Mouse (Mus musculus): ENCODE measurements around the gene Nlgn2. TPM values are rescaled to one million over a fixed set of nuclear protein-coding genes. Genes with fewer than 3 reads are reported as not detected.

The Nlgn2 gene
- polyA plus RNA-seq, 1 experiment from 2014 or later: 5.2 TPM

DNA sequence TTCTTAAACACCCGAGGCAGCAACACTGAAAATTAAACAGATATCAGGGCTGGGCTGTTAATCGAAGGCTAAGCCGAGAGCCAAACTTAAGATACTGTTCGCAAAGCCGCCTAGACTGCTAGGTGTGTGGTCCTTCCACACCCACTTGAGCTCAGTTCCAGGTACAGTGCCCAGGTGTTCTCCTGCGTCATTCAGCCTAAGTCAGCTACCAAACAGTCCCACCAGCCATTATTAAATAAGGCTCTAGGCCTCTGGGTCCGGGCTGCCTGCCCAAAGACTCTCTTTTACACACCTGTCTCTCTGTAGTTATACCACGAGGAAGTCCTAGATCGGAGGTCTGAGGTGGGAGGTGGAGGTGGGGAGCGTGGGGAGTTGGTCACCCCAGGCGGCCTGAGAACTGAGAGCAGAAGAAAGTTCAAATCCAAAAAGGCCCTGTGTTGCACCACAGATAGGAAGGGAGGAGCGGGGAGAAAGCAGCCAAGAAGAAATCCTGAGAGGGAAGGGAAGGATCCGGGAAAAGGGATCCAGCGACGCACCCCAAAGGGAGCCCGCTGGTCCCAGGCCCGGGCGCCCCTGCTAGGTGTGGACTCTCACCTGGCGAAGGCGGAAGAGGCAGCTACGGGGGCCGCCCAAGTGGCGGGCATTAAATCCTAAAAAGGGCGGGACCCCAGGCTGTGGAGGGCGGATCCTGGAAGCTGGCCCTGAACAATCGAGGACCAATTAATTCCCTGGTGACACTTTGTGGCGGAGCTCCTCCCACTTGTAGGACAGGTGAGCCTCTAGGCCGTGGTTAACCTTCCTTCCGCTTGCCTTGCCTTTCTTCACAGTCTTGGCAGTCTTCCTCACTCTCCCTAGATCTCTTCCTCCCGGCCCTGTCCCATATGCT lies 20.8 kb upstream of the Nlgn2 start, which contains the start of gene Tnk1:
Tnk1 (minus strand) TSS at position 618 of the 886 bp plus-strand sequence.
- Histone ChIP-seq H3K36me3 (no peaks in the 10 kb centered on the region), H3K9ac (peak within 1 kb of the TSS; percentile 47), H3K4me2 (replicated peaks) (peak within 1 kb of the TSS; percentile 44), H3K27ac (peak within 1 kb of the TSS; percentile 79), H3K4me1 (replicated peaks) (no peaks in the 10 kb centered on the region), H3K27me3 (replicated peaks) (peaks cover 10% of the 10 kb centered on the region), H3K9me3 (no peaks in the 10 kb centered on the region), H3K4me3 (replicated peaks) (peak within 1 kb of the TSS; percentile 40)
- 14% methylated on average over 30 of the region's 30 CpGs for WGBS
- peak; percentile 90 for ATAC-seq

- Histone ChIP-seq H3K4me2 (replicated peaks) (0 out of 2 replicates have a peak overlapping the region, but pooled peaks have one; percentile 20), H3K27me3 (replicated peaks) (peaks cover 10% of the 10 kb centered on the region), H3K36me3 (peaks cover 22% of the 10 kb centered on the region), H3K9me3 (no peaks in the 10 kb centered on the region), H3K4me3 (replicated peaks) (no peak overlapping the region), H3K27ac (no peak overlapping the region), H3K4me1 (replicated peaks) (no peaks in the 10 kb centered on the region), H3K9ac (no peak overlapping the region)
- WGBS: 36% methylated on average over 16 of the region's 16 CpGs
- ATAC-seq: no peak
Observed at GRCm38 (mm10) chr11:69855347-69855746, 17.8 kb upstream of the Nlgn2 start.

GRCm38 (mm10) chr11:69854680-69855079 lies 17.1 kb upstream of the Nlgn2 start:
- Histone ChIP-seq H3K4me3 (replicated peaks) (no peak overlapping the region), H3K36me3 (peaks cover 28% of the 10 kb centered on the region), H3K27ac (no peak overlapping the region), H3K4me2 (replicated peaks) (no peak overlapping the region), H3K4me1 (replicated peaks) (no peaks in the 10 kb centered on the region), H3K27me3 (replicated peaks) (peaks cover 10% of the 10 kb centered on the region), H3K9ac (no peak overlapping the region), H3K9me3 (no peaks in the 10 kb centered on the region)
- ATAC-seq: no peak
- WGBS: 82% methylated on average over 10 of the region's 10 CpGs

GRCm38 (mm10) chr11:69853994-69854393 lies 16.4 kb upstream of the Nlgn2 start:
- H3K4me2 ChIP-seq (replicated peaks): no peak overlapping the region
- H3K4me3 ChIP-seq (replicated peaks): no peak overlapping the region
- peaks cover 33% of the 10 kb centered on the region for H3K36me3 ChIP-seq
- ATAC-seq: peak; percentile 67
- peaks cover 10% of the 10 kb centered on the region for H3K27me3 ChIP-seq (replicated peaks)
- H3K27ac ChIP-seq: no peak overlapping the region
- H3K4me1 ChIP-seq (replicated peaks): no peaks in the 10 kb centered on the region
- no peaks in the 10 kb centered on the region for H3K9me3 ChIP-seq
- 55% methylated on average over 7 of the region's 7 CpGs for WGBS
- H3K9ac ChIP-seq: no peak overlapping the region

- no peak for ATAC-seq
- Histone ChIP-seq H3K4me1 (replicated peaks) (peaks cover 15% of the 10 kb centered on the region), H3K27me3 (replicated peaks) (no peaks in the 10 kb centered on the region), H3K36me3 (peaks cover 33% of the 10 kb centered on the region), H3K9ac (no peak overlapping the region), H3K9me3 (no peaks in the 10 kb centered on the region), H3K27ac (no peak overlapping the region), H3K4me3 (replicated peaks) (no peak overlapping the region), H3K4me2 (replicated peaks) (no peak overlapping the region)
- WGBS: 72% methylated on average over 8 of the region's 8 CpGs
Observed at GRCm38 (mm10) chr11:69850754-69851153, 13.2 kb upstream of the Nlgn2 start.

- 88% methylated on average over 15 of the region's 15 CpGs for WGBS
- Histone ChIP-seq H3K9ac (no peak overlapping the region), H3K36me3 (peaks cover 33% of the 10 kb centered on the region)
Observed at GRCm38 (mm10) chr11:69849884-69850283, 12.3 kb upstream of the Nlgn2 start.

DNA sequence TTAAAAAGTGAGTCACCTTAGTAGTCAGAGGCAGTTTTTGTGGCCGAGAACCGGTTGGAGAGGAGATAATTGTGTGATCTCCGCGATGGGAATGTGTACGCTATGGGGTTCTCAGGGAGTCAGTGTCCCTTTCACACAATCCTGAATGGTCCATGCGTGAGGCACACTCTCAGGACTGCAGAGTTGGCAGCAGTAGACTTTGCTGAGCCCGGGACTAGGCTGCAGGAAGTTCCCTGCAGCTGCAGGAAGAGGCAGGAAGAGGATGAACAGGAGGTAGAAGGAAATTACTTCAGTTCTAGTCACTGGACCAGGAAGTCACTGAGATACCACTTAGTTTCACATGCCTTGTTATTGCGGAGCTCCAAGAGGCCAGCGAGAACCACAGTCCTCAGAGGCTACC lies 11.5 kb upstream of the Nlgn2 start:
- Histone ChIP-seq H3K36me3 (peaks cover 33% of the 10 kb centered on the region), H3K27me3 (replicated peaks) (no peaks in the 10 kb centered on the region), H3K4me2 (replicated peaks) (no peak overlapping the region), H3K27ac (no peak overlapping the region), H3K4me1 (replicated peaks) (peaks cover 18% of the 10 kb centered on the region), H3K9me3 (no peaks in the 10 kb centered on the region), H3K4me3 (replicated peaks) (no peak overlapping the region), H3K9ac (no peak overlapping the region)
- 84% methylated on average over 9 of the region's 9 CpGs for WGBS
- no peak for ATAC-seq

More at GRCm38 (mm10) chr11:69849884-69850283, 12.3 kb upstream of the Nlgn2 start:
- no peak for ATAC-seq
- Histone ChIP-seq H3K27me3 (replicated peaks) (no peaks in the 10 kb centered on the region), H3K4me2 (replicated peaks) (no peak overlapping the region), H3K4me1 (replicated peaks) (peaks cover 18% of the 10 kb centered on the region), H3K27ac (no peak overlapping the region), H3K9me3 (no peaks in the 10 kb centered on the region), H3K4me3 (replicated peaks) (no peak overlapping the region)

DNA sequence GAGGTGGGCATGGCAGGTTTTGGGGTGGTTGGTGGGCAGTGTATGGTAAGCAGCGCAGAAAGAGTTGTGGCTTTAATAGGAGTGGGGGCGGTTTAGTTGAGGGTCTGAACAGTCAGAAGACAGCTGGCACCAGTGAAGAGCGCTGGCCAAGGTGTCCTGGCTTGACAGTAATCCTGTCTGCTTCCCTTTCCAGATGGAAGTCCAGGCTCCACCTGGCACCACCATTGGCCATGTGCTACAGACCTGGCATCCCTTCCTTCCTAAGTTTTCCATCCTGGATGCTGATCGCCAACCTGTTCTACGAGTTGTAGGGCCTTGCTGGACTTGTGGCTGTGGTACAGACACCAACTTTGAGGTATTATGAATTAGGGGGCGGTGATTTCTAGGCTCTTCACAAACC lies 10.4 kb upstream of the Nlgn2 start:
- H3K36me3 ChIP-seq: peaks cover 33% of the 10 kb centered on the region
- H3K27ac ChIP-seq: no peak overlapping the region
- H3K4me1 ChIP-seq (replicated peaks): peaks cover 18% of the 10 kb centered on the region
- peak overlapping the region; percentile 70; the same call in 1 of the 2 replicates for H3K4me3 ChIP-seq (replicated peaks)
- H3K9me3 ChIP-seq: no peaks in the 10 kb centered on the region
- no peaks in the 10 kb centered on the region for H3K27me3 ChIP-seq (replicated peaks)
- no peak overlapping the region for H3K9ac ChIP-seq
- 98% methylated on average over 6 of the region's 6 CpGs for WGBS
- ATAC-seq: no peak
- H3K4me2 ChIP-seq (replicated peaks): peak overlapping the region; percentile 90

DNA sequence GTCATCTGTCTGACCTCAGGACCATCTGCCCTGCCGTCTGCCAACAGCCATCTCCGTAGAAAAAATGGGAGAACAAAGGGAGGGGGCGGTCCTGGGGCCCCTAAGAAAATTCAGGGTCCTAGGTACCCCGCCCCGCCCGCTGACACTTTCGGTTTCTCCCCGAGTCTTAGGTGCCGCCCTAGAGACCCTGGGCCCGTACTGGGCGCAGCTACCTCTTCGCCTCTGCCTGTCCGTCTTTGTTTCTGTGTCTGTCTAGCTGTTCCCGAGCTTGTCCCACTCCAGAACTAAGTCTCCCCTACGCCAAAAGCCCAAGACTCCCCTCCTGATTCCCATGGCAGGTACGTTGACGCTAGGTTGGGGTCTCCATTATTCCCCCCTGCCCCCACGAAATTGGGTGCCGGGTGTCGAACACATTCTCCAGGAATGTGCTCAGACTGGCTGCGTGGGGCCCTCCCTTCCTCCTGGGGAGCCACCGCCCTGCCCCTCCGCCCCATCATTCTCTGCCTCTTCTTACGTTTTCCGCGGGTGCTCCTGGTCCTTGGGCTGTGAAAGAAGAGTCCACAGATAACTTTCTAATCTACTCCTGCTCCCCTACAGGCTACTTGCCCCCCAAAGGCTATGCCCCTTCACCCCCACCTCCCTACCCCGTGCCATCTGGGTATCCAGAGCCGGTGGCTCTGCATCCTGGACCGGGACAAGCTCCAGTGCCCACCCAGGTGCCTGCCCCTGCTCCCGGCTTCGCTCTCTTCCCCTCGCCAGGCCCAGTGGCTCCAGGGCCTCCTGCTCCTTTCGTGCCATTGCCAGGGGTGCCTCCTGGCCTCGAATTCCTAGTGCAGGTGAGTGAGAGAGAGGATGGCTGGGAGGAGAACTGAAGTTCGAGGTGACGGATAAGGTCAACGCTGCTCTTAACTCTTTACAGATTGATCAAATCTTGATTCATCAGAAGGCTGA lies 9.4 kb upstream of the Nlgn2 start:
- peak overlapping the region; percentile 75 for H3K9ac ChIP-seq
- 7% methylated on average over 37 of the region's 37 CpGs for WGBS
- peaks cover 27% of the 10 kb centered on the region for H3K36me3 ChIP-seq
- peak overlapping the region; percentile 90 for H3K4me2 ChIP-seq (replicated peaks)
- H3K27ac ChIP-seq: peak overlapping the region; percentile 94
- no peaks in the 10 kb centered on the region for H3K9me3 ChIP-seq
- H3K27me3 ChIP-seq (replicated peaks): no peaks in the 10 kb centered on the region
- peaks cover 18% of the 10 kb centered on the region for H3K4me1 ChIP-seq (replicated peaks)
- H3K4me3 ChIP-seq (replicated peaks): peak overlapping the region; percentile 70
- ATAC-seq: peak; percentile 67

- H3K9me3 ChIP-seq: no peaks in the 10 kb centered on the region
- H3K27me3 ChIP-seq (replicated peaks): no peaks in the 10 kb centered on the region
- peaks cover 18% of the 10 kb centered on the region for H3K4me1 ChIP-seq (replicated peaks)
- H3K9ac ChIP-seq: peak within 1 kb of the TSS; percentile 75
- under 1% methylated on average over 38 of the region's 38 CpGs for WGBS
- peaks cover 19% of the 10 kb centered on the region for H3K36me3 ChIP-seq
- peak; percentile 96 for ATAC-seq
- H3K4me3 ChIP-seq (replicated peaks): peak within 1 kb of the TSS; percentile 70
- peak within 1 kb of the TSS; percentile 90 for H3K4me2 ChIP-seq (replicated peaks)
- peak within 1 kb of the TSS; percentile 94 for H3K27ac ChIP-seq
Observed at GRCm38 (mm10) chr11:69846198-69846680, 8.7 kb upstream of the Nlgn2 start, which contains the start of gene Plscr3. Gene Plscr3 (plus strand): TSS chr11:69846376.

- Histone ChIP-seq H3K9me3 (no peaks in the 10 kb centered on the region), H3K9ac (peak overlapping the region; percentile 72), H3K27ac (peak overlapping the region; percentile 86), H3K27me3 (replicated peaks) (no peaks in the 10 kb centered on the region), H3K36me3 (no peaks in the 10 kb centered on the region), H3K4me1 (replicated peaks) (peaks cover 36% of the 10 kb centered on the region), H3K4me3 (replicated peaks) (peak overlapping the region; percentile 71), H3K4me2 (replicated peaks) (peak overlapping the region; percentile 92)
- ATAC-seq: no peak
- WGBS: 0% methylated on average over 7 of the region's 7 CpGs
Observed at GRCm38 (mm10) chr11:69838714-69839104, 1.1 kb upstream of the Nlgn2 start.

All from intestine, embryonic 15.5 days (tissue).